17 mouse cellular contexts compared by ENCODE assay signal in genomic region chr3:62962608-62963007, GRCm38 (mm10).
A peak's percentile ranks its signal among the peaks of the same experiment; 100 is the strongest.
DNase-seq lines count a peak whose midpoint lies in the region; ATAC-seq and TF ChIP-seq lines count a peak whose summit lies in the region.
"Had no signal": no experiment of that assay in that cellular context is flagged by ENCODE, and none has a peak within 500 bp of the region (broad histone marks: within the 10 kb centered on the region; RNA-seq: fewer than 3 reads in every experiment).

No protein-coding gene starts in this region.

- H3K4me3 ChIP-seq in heart, embryonic 10.5 days, result no peak overlapping the region
- no peak overlapping the region for H3K4me3 ChIP-seq in heart, adult 2 months
- H3K4me3 ChIP-seq in lung, adult 2 months (replicated peaks; ENCODE audit: extremely low read depth, low read depth, low read length), result no peak overlapping the region
- H3K4me3 ChIP-seq in myocyte, result no peak overlapping the region
- H3K4me3 ChIP-seq in hindbrain, embryonic 16.5 days (ENCODE audit: low read length), result no peak overlapping the region
- H3K4me3 ChIP-seq: forebrain, embryonic 12.5 days; intestine, embryonic 15.5 days; left cerebral cortex, adult 2 months; limb, embryonic 13.5 days; stomach, embryonic 15.5 days had no signal

- intact Hi-C loops in heart, adult 2 months (cut with DNase I), result no loop called here
- intact Hi-C loops in gastrocnemius, postnatal 14 days (cut with DNase I; ENCODE audit: low total_unique reads), result no loop called here

- ATAC-seq in hindbrain, embryonic 16.5 days, result no peak
- ATAC-seq: intestine, embryonic 15.5 days had no signal

- peaks cover 2% of the 10 kb centered on the region; the same call in 1 of the 2 replicates for H3K4me1 ChIP-seq in heart, embryonic 10.5 days
- no peaks in the 10 kb centered on the region for H3K4me1 ChIP-seq in heart, adult 2 months (ENCODE audit: control insufficient read depth, insufficient read depth, low read length)
- H3K4me1 ChIP-seq in lung, adult 2 months (ENCODE audit: control insufficient read depth, insufficient read depth, low read length), result no peaks in the 10 kb centered on the region
- H3K4me1 ChIP-seq in hindbrain, embryonic 16.5 days (ENCODE audit: control insufficient read depth, insufficient read depth, low read depth, low read length), result no peaks in the 10 kb centered on the region
- H3K4me1 ChIP-seq: forebrain, embryonic 12.5 days; intestine, embryonic 15.5 days; limb, embryonic 13.5 days; stomach, embryonic 15.5 days had no signal

- 18% methylated on average over 4 of the region's 4 CpGs for WGBS in heart, embryonic 10.5 days
- 9% methylated on average over 4 of the region's 4 CpGs for WGBS in heart, adult 2 months
- WGBS in lung, adult 2 months, result 23% methylated on average over 4 of the region's 4 CpGs
- 65% methylated on average over 4 of the region's 4 CpGs for WGBS in hindbrain, embryonic 16.5 days

- no peak for TF ChIP-seq CTCF in heart, adult 2 months (IDR thresholded peaks at IDR 0.05)
- TF ChIP-seq CTCF in lung, adult 2 months (IDR thresholded peaks at IDR 0.05; ENCODE audit: insufficient read depth, low read length), result no peak

- DNase-seq in heart, embryonic 10.5 days (ENCODE audit: low spot score), result no peak
- DNase-seq in heart, adult 2 months, result no peak
- peak; percentile 56 for DNase-seq in adrenal gland, adult 2 months
- DNase-seq in lung, adult 2 months, result peak; percentile 27
- no peak for DNase-seq in gastrocnemius, postnatal 14 days
- no peak for DNase-seq in frontal cortex, postnatal 36 days (ENCODE audit: low spot score in 2 of 2)
- DNase-seq: cerebellum, adult 8-10 months; embryo, embryonic 11 days; spleen, adult 18-20 months; thymus, postnatal 25 days had no signal

- TF ChIP-seq POLR2A in heart, adult 2 months (IDR thresholded peaks at IDR 0.05; ENCODE audit: insufficient read depth, low read depth, low read length), result no peak
- TF ChIP-seq POLR2A in lung, adult 2 months (IDR thresholded peaks at IDR 0.05; ENCODE audit: borderline replicate concordance, extremely low read depth, low read depth, low read length), result no peak
- no peak for TF ChIP-seq POLR2A in myocyte (IDR thresholded peaks at IDR 0.05; ENCODE audit: insufficient read length, low read depth)

- no peaks in the 10 kb centered on the region for H3K79me2 ChIP-seq in heart, adult 2 months (replicated peaks; ENCODE audit: control insufficient read depth, insufficient read depth, low read length)
- no peaks in the 10 kb centered on the region for H3K79me2 ChIP-seq in myocyte (ENCODE audit: control insufficient read depth, insufficient read depth)

- H3K36me3 ChIP-seq in heart, embryonic 10.5 days, result no peaks in the 10 kb centered on the region
- H3K36me3 ChIP-seq in heart, adult 2 months (ENCODE audit: control insufficient read depth, insufficient read depth, low read length), result no peaks in the 10 kb centered on the region
- no peaks in the 10 kb centered on the region for H3K36me3 ChIP-seq in myocyte (ENCODE audit: control insufficient read depth, insufficient read depth)
- H3K36me3 ChIP-seq in hindbrain, embryonic 16.5 days (ENCODE audit: control insufficient read depth, insufficient read depth, low read length), result no peaks in the 10 kb centered on the region
- H3K36me3 ChIP-seq: forebrain, embryonic 12.5 days; intestine, embryonic 15.5 days; limb, embryonic 13.5 days; stomach, embryonic 15.5 days had no signal

- H3K9ac ChIP-seq in heart, adult 2 months (ENCODE audit: low read depth, low read length), result no peak overlapping the region
- H3K9ac ChIP-seq in hindbrain, embryonic 16.5 days (ENCODE audit: low read depth, low read length), result no peak overlapping the region
- H3K9ac ChIP-seq: forebrain, embryonic 12.5 days; intestine, embryonic 15.5 days; limb, embryonic 13.5 days; stomach, embryonic 15.5 days had no signal

- peak overlapping the region; percentile 30; the same call in 1 of the 2 replicates for H3K27ac ChIP-seq in heart, embryonic 10.5 days
- H3K27ac ChIP-seq in heart, adult 2 months, result no peak overlapping the region
- no peak overlapping the region for H3K27ac ChIP-seq in hindbrain, embryonic 16.5 days (ENCODE audit: low read depth, low read length)
- H3K27ac ChIP-seq: forebrain, embryonic 12.5 days; intestine, embryonic 15.5 days; left cerebral cortex, adult 2 months; limb, embryonic 13.5 days; stomach, embryonic 15.5 days had no signal

- no peak overlapping the region for H3ac ChIP-seq in myocyte (ENCODE audit: control insufficient read depth, insufficient read length)

- no peak overlapping the region for H3K4me2 ChIP-seq in myocyte (ENCODE audit: low read depth)
- H3K4me2 ChIP-seq in hindbrain, embryonic 16.5 days (ENCODE audit: low read length), result no peak overlapping the region
- H3K4me2 ChIP-seq: forebrain, embryonic 12.5 days; intestine, embryonic 15.5 days; limb, embryonic 13.5 days; stomach, embryonic 15.5 days had no signal

- H3K9me3 ChIP-seq in heart, embryonic 10.5 days, result no peaks in the 10 kb centered on the region
- H3K9me3 ChIP-seq in hindbrain, embryonic 16.5 days (ENCODE audit: control insufficient read depth, low read length), result no peaks in the 10 kb centered on the region
- H3K9me3 ChIP-seq: forebrain, embryonic 12.5 days; intestine, embryonic 15.5 days; limb, embryonic 13.5 days; stomach, embryonic 15.5 days had no signal

- H3K27me3 ChIP-seq in heart, embryonic 10.5 days (ENCODE audit: insufficient read depth, poor library complexity, severe bottlenecking), result no peaks in the 10 kb centered on the region
- no peaks in the 10 kb centered on the region for H3K27me3 ChIP-seq in heart, adult 2 months (ENCODE audit: control insufficient read depth, insufficient read depth, low read length)
- no peaks in the 10 kb centered on the region for H3K27me3 ChIP-seq in myocyte (ENCODE audit: control insufficient read depth, insufficient read depth, insufficient read length)
- H3K27me3 ChIP-seq in hindbrain, embryonic 16.5 days (replicated peaks; ENCODE audit: control insufficient read depth, insufficient read depth, low read length), result no peaks in the 10 kb centered on the region
- H3K27me3 ChIP-seq: forebrain, embryonic 12.5 days; intestine, embryonic 15.5 days; limb, embryonic 13.5 days; stomach, embryonic 15.5 days had no signal

- no peak for TF ChIP-seq EP300 in heart, adult 2 months (IDR thresholded peaks at IDR 0.05; ENCODE audit: insufficient read depth, low read depth, low read length)

TF ChIP-seq in myocyte, 11 proteins besides CTCF, POLR2A, EP300 and RAD21:
- TF ChIP-seq MYOD1 (IDR thresholded peaks at IDR 0.05; ENCODE audit: control insufficient read depth in 1 of 3, insufficient read length in 2 of 3, low read depth in 2 of 3) (no peak), USF1 (IDR thresholded peaks at IDR 0.05; ENCODE audit: low read depth) (peak; percentile 90), REST (IDR thresholded peaks at IDR 0.05; ENCODE audit: insufficient read depth, insufficient read length) (no peak)

Comparison
In these comparisons a context has a peak if more than half of its experiments do, and no peak if none do; other contexts are left out.
1. DNase-seq: peak in adrenal gland, adult 2 months (single experiment) and lung, adult 2 months (single experiment); none in heart, embryonic 10.5 days (single experiment), heart, adult 2 months (0 of 2), gastrocnemius, postnatal 14 days (single experiment) and frontal cortex, postnatal 36 days (0 of 2).